Mouse (Mus musculus) natural killer cell, adult 2 months (primary cell): Measurements from ENCODE around the gene Mgst2.

Experiments
- DNase-seq, 2 experiments: peaks; one replicate each; pipeline ENCODE4 v3.0.0; 2022; ENCODE audit warnings: low spot score in 2 of 2

Mgst2 gene

DNA sequence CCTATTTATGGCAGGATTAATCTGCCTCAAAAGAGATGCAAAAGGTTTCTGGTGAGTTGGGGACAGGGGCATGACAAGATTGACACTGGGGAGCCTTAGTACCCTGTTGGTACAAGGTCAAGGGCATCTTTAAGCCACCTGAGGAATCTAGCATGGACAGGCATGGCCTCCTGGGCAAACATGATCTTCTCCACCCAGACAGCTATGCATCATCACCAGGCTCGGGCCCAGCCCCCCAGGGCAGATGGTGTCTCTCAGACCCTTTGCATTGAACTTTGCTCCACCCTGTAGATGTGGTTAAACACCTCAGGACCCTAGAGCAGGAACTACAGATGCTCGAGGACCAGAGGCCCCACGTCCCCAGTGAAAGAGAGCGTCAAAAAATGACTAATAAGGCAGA, at the start of gene Mgst2:
Gene Mgst2 (plus strand): TSS at position 301 of the 400 bp plus-strand sequence.
- DNase-seq: no peak

DNA sequence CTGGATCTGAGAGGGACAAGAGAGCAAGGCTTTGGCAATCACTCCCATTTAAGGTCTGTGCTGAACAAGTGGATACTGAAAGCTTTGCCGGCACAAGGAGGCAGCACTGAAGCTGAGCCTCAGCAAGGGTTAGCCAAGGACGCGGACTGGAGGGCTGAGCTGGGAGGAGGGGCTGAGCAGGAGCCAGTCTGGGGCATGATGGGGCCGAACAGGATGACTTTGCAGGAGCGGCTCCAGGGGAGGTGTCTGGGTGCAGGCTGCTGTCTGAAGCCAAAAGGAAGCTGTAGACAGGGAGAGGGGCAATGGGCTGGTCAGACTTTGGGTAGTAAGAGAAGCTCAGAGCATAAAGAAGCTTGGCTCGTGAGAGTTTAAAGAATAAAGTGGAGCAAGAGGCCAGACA, 48.2 kb upstream of the Mgst2 start:
- DNase-seq: no peak

DNA sequence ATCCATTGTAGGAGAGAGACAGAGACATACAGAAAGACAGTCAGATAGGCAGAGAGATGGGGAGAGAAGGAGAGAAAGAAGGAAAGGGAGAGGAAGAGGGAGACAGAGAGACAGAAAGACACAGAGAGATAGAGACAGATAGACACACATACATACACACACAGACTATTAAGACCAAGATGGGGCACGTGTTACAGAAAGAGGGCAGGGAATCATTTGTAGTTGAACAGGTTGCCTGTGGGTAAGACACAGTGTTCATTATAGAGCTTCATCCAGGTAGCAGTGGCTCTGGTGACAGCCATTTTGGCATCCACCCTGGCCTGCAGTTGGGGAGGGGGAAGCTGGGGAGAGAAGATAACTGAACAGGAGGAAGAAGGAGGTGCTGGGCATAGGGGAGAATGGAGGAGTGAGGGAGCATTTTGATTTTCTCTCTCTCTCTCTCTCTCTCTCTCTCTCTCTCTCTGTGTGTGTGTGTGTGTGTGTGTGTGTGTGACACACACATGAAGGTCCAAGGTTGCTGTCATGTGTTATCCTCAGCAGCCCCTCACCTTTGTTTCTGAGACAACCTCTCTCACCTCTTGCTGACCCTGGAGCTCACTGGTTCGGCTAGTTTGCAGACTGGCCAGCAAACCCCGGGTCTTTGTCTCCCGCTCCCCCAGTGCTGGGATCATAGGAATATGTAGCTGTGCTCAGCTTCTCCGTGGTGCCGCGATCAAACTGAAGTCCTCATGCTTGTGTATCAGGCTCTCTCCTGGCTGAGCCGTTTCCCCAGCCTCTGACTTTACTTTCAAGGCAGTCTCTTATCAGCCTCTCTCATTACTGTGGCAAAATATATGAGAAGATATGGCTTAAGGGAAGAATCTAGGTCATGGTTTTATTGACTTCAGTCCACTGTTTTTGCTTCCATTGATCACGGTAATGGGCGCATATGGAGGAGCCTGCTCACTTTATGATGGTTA, 47.5 kb upstream of the Mgst2 start:
- no peak for DNase-seq

DNA sequence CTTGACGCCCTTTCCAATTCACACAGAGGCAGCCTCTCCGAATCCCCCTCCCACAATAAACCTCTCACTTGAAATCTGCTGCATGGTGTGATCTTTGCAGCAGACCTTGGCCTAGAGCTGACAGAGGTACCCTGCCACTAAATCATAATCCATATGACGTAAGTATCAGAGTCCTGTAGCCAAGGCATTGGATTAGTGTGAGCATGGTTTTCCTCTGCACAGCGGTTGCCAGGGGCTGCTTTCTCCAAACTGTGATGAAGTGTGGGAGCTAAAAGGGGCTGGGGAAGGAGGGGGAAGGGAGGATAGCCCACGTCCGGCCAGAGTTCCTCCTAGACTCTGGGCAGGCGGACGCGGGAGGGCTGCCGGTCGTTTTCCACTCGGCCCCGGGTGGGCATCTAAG, 45.9 kb upstream of the Mgst2 start:
- DNase-seq: no peak

DNA sequence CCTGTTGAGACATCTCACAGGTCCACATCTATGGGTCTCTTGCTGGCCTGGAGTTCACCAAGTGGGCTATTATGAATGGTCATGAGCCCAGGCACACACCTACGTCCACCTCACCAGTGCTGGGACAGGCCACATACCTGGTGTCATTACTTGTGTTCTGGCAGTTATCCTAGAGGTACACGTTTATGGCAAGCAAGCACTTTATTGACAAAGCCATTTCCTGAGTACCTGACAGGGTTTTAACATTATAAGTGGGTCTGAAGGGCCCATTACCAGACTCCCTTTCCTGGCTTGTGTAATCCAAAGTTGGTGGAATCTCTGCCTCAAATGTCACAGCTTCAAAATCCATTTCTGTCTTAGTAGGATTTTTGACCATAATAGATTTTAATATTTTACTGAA, 36.2 kb upstream of the Mgst2 start:
- no peak for DNase-seq

- no peak for DNase-seq
Observed at GRCm38 (mm10) chr3:51627741-51628140, 32.4 kb upstream of the Mgst2 start.

DNA sequence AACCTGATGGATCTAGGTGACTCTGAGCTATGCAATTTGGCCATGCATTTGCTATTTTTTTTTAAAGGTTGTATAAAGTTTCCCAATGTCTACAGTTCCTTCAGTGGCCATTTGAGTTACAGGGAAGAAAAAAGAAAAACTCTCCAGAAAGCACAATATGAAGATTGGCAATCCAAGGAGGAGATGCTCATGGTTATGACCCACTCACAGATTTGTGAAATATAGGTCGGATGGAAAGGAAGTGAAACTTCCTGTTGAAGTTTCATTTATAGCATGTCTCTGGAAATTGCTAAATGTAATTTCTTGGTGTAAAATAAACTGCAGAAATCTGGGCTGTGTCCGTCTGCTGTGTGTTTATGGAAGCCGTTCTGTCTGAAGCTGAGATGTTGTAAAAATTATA, 31.2 kb upstream of the Mgst2 start:
- DNase-seq: no peak

GRCm38 (mm10) chr3:51630746-51631145, 29.4 kb upstream of the Mgst2 start:
- no peak for DNase-seq

DNA sequence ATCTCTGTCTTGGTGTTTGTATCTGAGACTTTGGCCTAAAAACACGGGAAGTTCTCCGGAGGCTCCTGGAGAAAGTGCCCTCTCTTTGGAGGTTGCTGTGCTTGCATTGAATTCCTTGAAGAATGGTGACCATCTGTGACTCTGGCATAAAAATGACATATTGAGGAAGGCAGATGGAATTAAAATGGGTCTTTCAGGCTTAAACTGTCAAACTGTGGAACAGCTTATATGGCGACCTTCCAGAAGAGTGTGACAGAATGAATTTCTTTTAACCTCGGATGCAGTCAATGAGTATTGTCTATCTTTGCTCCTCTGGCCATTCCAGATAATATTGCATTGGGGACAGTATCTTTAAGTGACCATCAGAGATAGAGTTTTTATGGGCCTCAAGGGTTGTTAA, 28.2 kb upstream of the Mgst2 start:
- no peak for DNase-seq

GRCm38 (mm10) chr3:51634451-51634850, 25.7 kb upstream of the Mgst2 start:
- DNase-seq: no peak

GRCm38 (mm10) chr3:51635960-51636359, 24.2 kb upstream of the Mgst2 start:
- no peak for DNase-seq

- peak; percentile 53 to 60 for DNase-seq
Observed at GRCm38 (mm10) chr3:51636700-51637099, 23.5 kb upstream of the Mgst2 start.

DNA sequence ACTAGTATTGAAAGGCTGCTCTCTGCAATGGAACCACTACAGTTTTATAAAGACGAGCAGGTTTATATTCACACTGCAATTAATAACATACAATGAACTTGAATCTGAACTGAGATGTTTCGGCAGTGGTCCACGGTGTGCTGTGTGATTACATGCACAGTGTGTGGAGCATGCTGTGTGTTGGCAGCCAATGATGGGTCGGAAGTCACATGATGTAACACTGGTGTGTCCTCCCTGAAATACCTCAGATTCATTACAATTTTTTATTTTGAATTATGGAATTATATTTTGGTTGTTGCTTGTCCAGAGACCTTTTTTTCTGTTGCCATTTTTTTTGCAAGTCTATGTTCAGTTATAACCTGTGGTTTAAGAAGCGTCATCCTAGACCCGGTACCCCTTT, 22.8 kb upstream of the Mgst2 start:
- no peak for DNase-seq

- DNase-seq: no peak
Observed at GRCm38 (mm10) chr3:51638260-51638659, 21.9 kb upstream of the Mgst2 start.

- no peak for DNase-seq
Observed at GRCm38 (mm10) chr3:51645484-51645883, 14.7 kb upstream of the Mgst2 start.

DNA sequence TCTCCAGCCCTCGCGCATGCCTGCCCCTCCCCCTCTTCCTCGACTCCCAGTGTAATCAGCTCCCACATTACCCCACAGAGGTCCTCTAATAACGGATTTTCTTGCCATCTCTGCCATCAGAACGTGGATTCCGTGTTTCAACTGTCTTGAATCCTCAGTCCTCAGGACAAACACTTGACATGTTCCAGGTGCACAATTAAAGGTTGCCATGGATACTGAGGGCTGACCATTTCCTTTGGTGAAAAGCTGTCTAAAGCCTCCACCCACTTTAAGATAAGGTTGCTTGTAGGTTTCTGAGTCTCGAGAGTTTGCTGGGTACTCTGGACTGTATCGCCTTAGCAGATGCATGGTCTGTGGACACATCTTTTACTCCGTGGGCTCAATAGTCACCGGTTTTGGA, 13.9 kb upstream of the Mgst2 start:
- DNase-seq: no peak

DNA sequence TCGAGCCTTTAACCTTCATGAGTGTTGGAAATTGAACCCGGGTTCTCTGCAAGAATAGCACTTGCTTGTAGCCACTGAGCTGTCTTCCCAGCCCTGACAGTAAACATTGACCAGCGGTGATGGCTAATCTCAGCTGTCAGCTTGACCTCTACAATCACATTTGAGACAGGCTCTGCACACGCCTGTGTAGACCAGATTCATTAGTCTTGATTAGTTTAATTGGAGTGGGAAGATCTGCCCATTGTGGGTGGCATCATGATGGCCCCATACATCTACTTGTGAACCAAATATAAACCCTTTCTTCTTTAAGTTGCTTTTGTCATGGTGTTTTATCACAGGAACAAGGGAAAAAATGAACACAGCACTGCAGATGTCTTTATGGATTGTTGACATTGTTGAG, 12.8 kb upstream of the Mgst2 start:
- DNase-seq: no peak

GRCm38 (mm10) chr3:51648037-51648664, 12.0 kb upstream of the Mgst2 start:
- DNase-seq: peak; percentile 56 to 68

DNA sequence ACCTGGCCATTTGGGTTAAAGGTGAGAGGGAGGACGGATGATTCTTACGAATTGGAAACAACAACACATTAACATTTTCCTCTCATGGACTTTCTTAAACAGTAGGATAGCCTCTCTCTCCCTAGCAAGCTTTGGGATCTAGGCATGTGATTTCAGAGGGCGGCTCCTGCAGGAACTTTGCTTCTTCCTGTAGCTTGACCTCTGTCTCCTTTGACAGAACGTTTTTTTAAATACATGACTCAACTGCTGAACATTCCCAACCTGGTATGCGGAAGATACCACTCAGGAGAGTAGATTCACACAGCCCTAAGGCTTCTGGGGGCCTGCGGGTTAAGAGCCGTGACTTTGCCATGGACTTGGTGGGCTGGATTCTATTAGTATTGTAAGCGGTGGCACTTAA, 10.7 kb upstream of the Mgst2 start:
- no peak for DNase-seq

DNA sequence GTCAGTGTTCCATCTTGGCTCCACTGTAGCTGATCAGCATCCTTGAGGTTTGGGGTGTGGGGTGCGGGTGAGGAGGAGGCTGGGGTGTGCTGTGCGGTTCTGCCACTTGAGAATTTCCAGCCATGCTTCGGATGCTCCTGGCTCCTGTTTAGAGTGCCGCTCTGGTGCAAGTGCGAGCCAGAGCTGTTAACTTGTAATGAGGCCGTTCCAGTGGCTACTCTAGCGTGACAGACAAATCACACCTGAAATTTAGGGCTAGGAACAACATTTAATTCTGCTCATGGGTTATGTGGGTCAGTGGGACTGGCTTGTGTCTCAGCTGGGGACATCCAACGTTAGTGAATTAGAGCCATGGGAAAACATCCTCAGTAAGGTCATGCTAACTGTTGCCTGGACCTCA, 10.2 kb upstream of the Mgst2 start:
- no peak for DNase-seq

GRCm38 (mm10) chr3:51651149-51651548, 9.0 kb upstream of the Mgst2 start:
- no peak for DNase-seq

DNA sequence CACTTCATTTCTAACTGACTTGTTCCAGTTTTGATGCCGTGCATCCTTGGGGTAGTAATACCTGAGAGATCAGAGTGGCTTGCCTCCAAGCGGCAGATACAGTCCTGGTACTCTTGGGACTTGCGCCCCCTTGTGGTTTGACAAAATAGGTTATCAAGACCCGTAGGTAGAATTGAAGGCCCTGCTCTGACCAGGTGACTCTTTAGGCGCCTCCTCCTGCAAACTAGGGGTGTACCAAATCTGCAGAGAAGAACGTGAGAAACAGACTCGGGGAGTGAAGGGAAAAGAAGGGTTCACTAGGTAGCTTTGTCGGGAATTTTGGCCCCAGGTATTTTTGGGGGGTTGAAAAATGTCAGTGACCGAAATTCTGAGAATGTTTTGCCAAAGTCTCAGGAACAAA, 7.9 kb upstream of the Mgst2 start:
- peak; percentile 83 to 89 for DNase-seq

DNA sequence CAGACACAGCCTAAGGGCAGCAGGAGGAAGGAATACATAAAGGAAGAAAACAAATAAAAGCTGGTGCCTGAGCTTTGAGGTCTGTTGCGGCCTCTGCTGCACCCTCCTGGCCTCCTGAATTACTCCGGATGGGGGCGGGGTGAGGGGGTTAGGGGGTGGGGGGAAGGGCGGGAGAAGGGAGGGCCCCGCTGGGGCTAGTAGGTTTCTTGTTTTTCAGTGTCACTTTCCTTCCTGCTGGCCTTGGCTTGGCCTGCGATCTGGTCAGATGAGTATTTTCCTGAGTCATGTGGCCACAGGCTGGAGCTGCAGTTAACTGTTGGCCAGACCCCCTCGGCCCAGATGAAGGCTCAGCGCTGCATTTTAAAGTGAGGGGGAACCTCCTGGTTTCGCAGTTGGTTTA, 7.5 kb upstream of the Mgst2 start:
- no peak for DNase-seq
